Mouse (Mus musculus): ENCODE measurements at regions not wholly inside any gene's neighbourhood (a gene's known extent, or its start where the extent isn't known, plus 50 kb on each side); places are given as distances from the start of the nearest gene placed in this dataset.

- TF ChIP-seq EP300 (IDR thresholded peaks at IDR 0.05; ENCODE audit: insufficient read depth, low read depth, low read length) (no peak), POLR2A (IDR thresholded peaks at IDR 0.05; ENCODE audit: insufficient read depth, low read length) (no peak), CTCF (IDR thresholded peaks at IDR 0.05; ENCODE audit: low read depth, low read length) (no peak)
Observed at GRCm38 (mm10) chr5:91801297-91801980, 161.4 kb downstream of the Rchy1 start.

All from ES-Bruce4 (cell line).